Mouse (Mus musculus): ENCODE data around the gene Tmem221.

- TF ChIP-seq CTCF (IDR thresholded peaks at IDR 0.05; ENCODE audit: low read depth), result peak; percentile 100
- no peak for TF ChIP-seq EP300 (optimal IDR thresholded peaks at IDR 0.05)
These were observed 37.2 kb upstream of the Tmem221 start for GRCm38 (mm10) chr8:71595862-71596261.

Data from stomach, postnatal 0 days (tissue).